Comparison of ENCODE assay signal across 8 mouse cellular contexts in the genomic region with DNA sequence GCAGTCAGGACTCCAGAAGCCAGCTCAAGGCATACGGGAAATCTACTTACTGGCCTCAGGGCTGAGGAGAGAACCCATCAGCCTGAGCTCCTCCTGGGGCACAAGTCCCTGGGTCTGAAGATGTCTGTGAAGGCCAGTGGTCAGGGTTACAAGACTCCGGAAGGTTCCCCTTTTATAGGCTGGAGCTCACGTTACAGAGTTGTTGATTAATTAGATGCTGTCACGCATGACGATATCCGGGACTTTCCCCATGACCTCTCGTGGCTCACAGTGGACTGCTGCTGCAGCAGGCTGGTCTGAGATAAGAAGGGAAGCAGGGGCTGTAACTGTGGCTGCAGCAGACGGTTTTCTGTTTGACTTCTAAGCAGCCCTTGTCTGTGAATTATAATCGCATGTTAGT. TPM values are rescaled to one million over a fixed set of nuclear protein-coding genes. Genes with fewer than 3 reads are reported as not detected.
DNase-seq lines count a peak whose midpoint lies in the region; ATAC-seq and TF ChIP-seq lines count a peak whose summit lies in the region.

No protein-coding gene starts in this region.

- no peaks in the 10 kb centered on the region for H3K36me3 ChIP-seq in lung, embryonic 15.5 days
- no peaks in the 10 kb centered on the region for H3K36me3 ChIP-seq in stomach, embryonic 16.5 days (ENCODE audit: control insufficient read depth, insufficient read depth, low read length)

- peak; percentile 76 for ATAC-seq in granulocyte monocyte progenitor cell, adult 5-6 weeks (replicated peaks; ENCODE audit: poor library complexity, severe bottlenecking)
- peak; percentile 9; the same call in 1 of the 2 replicates for ATAC-seq in lung, embryonic 15.5 days (ENCODE audit: borderline replicate concordance, extremely low read depth, low FRiP score, low TSS enrichment)
- ATAC-seq in stomach, embryonic 16.5 days (ENCODE audit: insufficient read depth, low FRiP score): peak; percentile 18

- H3K4me1 ChIP-seq in lung, embryonic 15.5 days: peaks cover 45% of the 10 kb centered on the region
- peaks cover 31% of the 10 kb centered on the region for H3K4me1 ChIP-seq in stomach, embryonic 16.5 days (ENCODE audit: control insufficient read depth, insufficient read depth, low read length)

- intact Hi-C loops in gastrocnemius, adult 2 months (cut with DNase I): no loop called here
- intact Hi-C loops in gastrocnemius, postnatal 36 days (cut with DNase I): loop anchor here (2.0 kb wide), 1 partner anchor 16 kb away; no protein-coding TSS in a partner anchor

- peak overlapping the region; percentile 58 for H3K4me3 ChIP-seq in gastrocnemius, adult 2 months
- peak overlapping the region; percentile 6; the same call in 1 of the 2 replicates for H3K4me3 ChIP-seq in lung, embryonic 15.5 days
- H3K4me3 ChIP-seq in stomach, embryonic 16.5 days (replicated peaks; ENCODE audit: low read length): peak overlapping the region; percentile 36

- peaks cover 6% of the 10 kb centered on the region; the same call in 1 of the 2 replicates for H3K27me3 ChIP-seq in lung, embryonic 15.5 days
- peaks cover 4% of the 10 kb centered on the region; the same call in 1 of the 2 replicates for H3K27me3 ChIP-seq in stomach, embryonic 16.5 days (ENCODE audit: control insufficient read depth, insufficient read depth, low read length)

- H3K9ac ChIP-seq in lung, embryonic 15.5 days: no peak overlapping the region
- H3K9ac ChIP-seq in stomach, embryonic 16.5 days (ENCODE audit: low read length): peak overlapping the region; percentile 69

- H3K4me2 ChIP-seq in lung, embryonic 15.5 days: peak overlapping the region; percentile 39
- H3K4me2 ChIP-seq in stomach, embryonic 16.5 days (ENCODE audit: low read depth, low read length): peak overlapping the region; percentile 50

- TF ChIP-seq CTCF in gastrocnemius, adult 2 months (IDR thresholded peaks at IDR 0.05): no peak

- H3K9me3 ChIP-seq in lung, embryonic 15.5 days: no peaks in the 10 kb centered on the region
- H3K9me3 ChIP-seq in stomach, embryonic 16.5 days (replicated peaks; ENCODE audit: control insufficient read depth, low read length): no peaks in the 10 kb centered on the region

- 9% methylated on average over 9 of the region's 9 CpGs for WGBS in lung, embryonic 15.5 days
- WGBS in stomach, embryonic 16.5 days: 6% methylated on average over 9 of the region's 9 CpGs

- DNase-seq in gastrocnemius, adult 2 months: no peak
- DNase-seq in gastrocnemius, postnatal 36 days: no peak
- DNase-seq in kidney, adult 8-10 months: peak; percentile 78 to 79
- no peak for DNase-seq in cerebellum, adult 9-11 months
- DNase-seq in ovary, postnatal 10 days (ENCODE audit: low spot score): no peak

- H3K27ac ChIP-seq in gastrocnemius, adult 2 months: peak overlapping the region; percentile 81
- H3K27ac ChIP-seq in lung, embryonic 15.5 days: peak overlapping the region; percentile 56
- peak overlapping the region; percentile 97 for H3K27ac ChIP-seq in stomach, embryonic 16.5 days (ENCODE audit: low read length)

RNA-seq across cellular contexts. Expression of a gene that starts 1.2 kb away (rescaled TPM):
- under 1 TPM; 0.41 to 0.59 TPM for total RNA-seq in gastrocnemius, adult 2 months (2021)
- under 1 TPM; 0.31 to 0.72 TPM for total RNA-seq in gastrocnemius, postnatal 36 days (2021)
- 9.8 and 13.1 TPM in 2 replicates for total RNA-seq in granulocyte monocyte progenitor cell, adult 5-6 weeks (2014; fragmentation: Nextera tagmentation)
- 14.4 and 17.5 TPM in 2 replicates for total RNA-seq in granulocyte monocyte progenitor cell, adult 5-6 weeks (2017)
- 8.0 and 8.3 TPM in 2 replicates for polyA plus RNA-seq in lung, embryonic 15.5 days (2015; fragmentation: Nextera tagmentation; extraction: Ambion mirVana)
- 19.6 and 21.4 TPM in 2 replicates for polyA plus RNA-seq in stomach, embryonic 16.5 days (2015; fragmentation: Nextera tagmentation; extraction: Ambion mirVana)

RNA-seq across cellular contexts. Expression of a gene that starts 28.8 kb away (rescaled TPM):
- total RNA-seq in gastrocnemius, adult 2 months (2021): 10 to 100 TPM; 27.6 to 29.1 TPM
- 10 to 100 TPM; 18.2 to 24.1 TPM for total RNA-seq in gastrocnemius, postnatal 36 days (2021)
- total RNA-seq in granulocyte monocyte progenitor cell, adult 5-6 weeks (2014; fragmentation: Nextera tagmentation): 63.8 and 67.1 TPM in 2 replicates
- 155 and 170 TPM in 2 replicates for total RNA-seq in granulocyte monocyte progenitor cell, adult 5-6 weeks (2017)
- polyA plus RNA-seq in lung, embryonic 15.5 days (2015; fragmentation: Nextera tagmentation; extraction: Ambion mirVana): 52.6 and 57.2 TPM in 2 replicates
- polyA plus RNA-seq in stomach, embryonic 16.5 days (2015; fragmentation: Nextera tagmentation; extraction: Ambion mirVana): 55.0 and 59.0 TPM in 2 replicates

RNA-seq across cellular contexts. Expression of a gene that starts 34.2 kb away (rescaled TPM):
- 10 to 100 TPM in 1 of 2 experiments, 1 to 10 TPM in 1; 7.0 to 18.6 TPM for total RNA-seq in gastrocnemius, adult 2 months (2021)
- 10 to 100 TPM; 10.7 to 11.8 TPM for total RNA-seq in gastrocnemius, postnatal 36 days (2021)
- total RNA-seq in granulocyte monocyte progenitor cell, adult 5-6 weeks (2014; fragmentation: Nextera tagmentation): 36.0 and 42.2 TPM in 2 replicates
- 33.7 and 33.9 TPM in 2 replicates for total RNA-seq in granulocyte monocyte progenitor cell, adult 5-6 weeks (2017)
- 8.0 and 8.9 TPM in 2 replicates for polyA plus RNA-seq in lung, embryonic 15.5 days (2015; fragmentation: Nextera tagmentation; extraction: Ambion mirVana)
- 4.8 and 4.9 TPM in 2 replicates for polyA plus RNA-seq in stomach, embryonic 16.5 days (2015; fragmentation: Nextera tagmentation; extraction: Ambion mirVana)

Comparison
In these comparisons a context has a peak if more than half of its experiments do, and no peak if none do; other contexts are left out.
1. DNase-seq: peak in kidney, adult 8-10 months (2 of 2); none in gastrocnemius, adult 2 months (single experiment), gastrocnemius, postnatal 36 days (0 of 2), cerebellum, adult 9-11 months (single experiment) and ovary, postnatal 10 days (single experiment).
2. H3K4me3 ChIP-seq: peak in every context shown above with its lines; median percentile 58 in gastrocnemius, adult 2 months; 36 in stomach, embryonic 16.5 days; 6 in lung, embryonic 15.5 days.
3. ATAC-seq: peak in every context shown above with its lines; median percentile 76 in granulocyte monocyte progenitor cell, adult 5-6 weeks; 18 in stomach, embryonic 16.5 days; 9 in lung, embryonic 15.5 days.
4. RNA of a gene that starts 1.2 kb away (total RNA-seq): 9.8 to 17.5 TPM in granulocyte monocyte progenitor cell, adult 5-6 weeks; 0.31 to 0.72 TPM in gastrocnemius, postnatal 36 days and 0.41 to 0.59 TPM in gastrocnemius, adult 2 months; every median in the first group is over 4 times any median in the second.
5. Peak in every context shown above with its lines, with median percentiles within 50 percentile points of each other: H3K27ac ChIP-seq.